Mouse (Mus musculus) forebrain, postnatal 0 days (tissue): ENCODE results near the gene Cpm. TPM values are rescaled to one million over a fixed set of nuclear protein-coding genes. Genes with fewer than 3 reads are reported as not detected.

Experiments used
- ATAC-seq: fragments of 200-750 bp; cut with Nextera tagmentation; 2 replicates; pipeline ENCODE4 v1.8.0; 2017; ENCODE audit warnings: mild to moderate bottlenecking, moderate library complexity
- DNase-seq: peaks from one replicate; pipeline ENCODE4 v3.0.0-alpha.2; 2015
- H3K27ac ChIP-seq: fragments of 300-500 bp; sonication (generic); 2 replicates; pipeline ENCODE4 v1.5.1; 2014; ENCODE audit warnings: low read depth, mild to moderate bottlenecking, antibody characterized with exemption, low read length, moderate library complexity, mixed read lengths
- H3K27me3 ChIP-seq: fragments of 300-500 bp; sonication (generic); 2 replicates; pipeline ENCODE4 v1.6.1; 2014; ENCODE audit warnings: mild to moderate bottlenecking, low read length, mixed read lengths; ENCODE audit not compliant: insufficient read depth
- H3K36me3 ChIP-seq: fragments of 300-500 bp; sonication (generic); 2 replicates; pipeline ENCODE4 v1.6.1; 2014; ENCODE audit warnings: mild to moderate bottlenecking, moderate library complexity; ENCODE audit not compliant: insufficient read depth
- H3K4me1 ChIP-seq: fragments of 300-500 bp; sonication (generic); 2 replicates; pipeline ENCODE4 v1.6.1; 2014; ENCODE audit warnings: antibody characterized with exemption; ENCODE audit not compliant: insufficient read depth
- H3K4me2 ChIP-seq: fragments of 300-500 bp; sonication (generic); 2 replicates; pipeline ENCODE4 v1.6.1; 2014; ENCODE audit warnings: low read depth, mild to moderate bottlenecking, moderate library complexity
- H3K4me3 ChIP-seq: fragments of 300-500 bp; sonication (generic); 2 replicates; pipeline ENCODE4 v1.5.1; 2014; ENCODE audit warnings: low read depth, low read length, mixed read lengths
- H3K9ac ChIP-seq: fragments of 300-500 bp; sonication (generic); 2 replicates; pipeline ENCODE4 v1.6.1; 2014; ENCODE audit warnings: mild to moderate bottlenecking
- H3K9me3 ChIP-seq: fragments of 300-500 bp; sonication (generic); 2 replicates; pipeline ENCODE4 v1.6.1; 2016; ENCODE audit warnings: low read length
- CTCF ChIP-seq: sonication (generic); IDR thresholded peaks from 2 replicates; pipeline ENCODE4 v1.5.1; 2016; ENCODE audit warnings: antibody characterized with exemption, control low read depth, low read depth
- WGBS: fragments of 180-500 bp; shearing (Covaris S2); extraction: QIAGEN DNeasy Blood & Tissue Kit; methylation state at CpG from one replicate; pipeline ENCODE4 v1.1.7; 2014; 5-methylcytosine and 5-hydroxymethylcytosine counted together
- polyA plus RNA-seq: library from polyadenylated mRNA; unstranded; fragments of >200 nt; fragmentation: Nextera tagmentation; extraction: Ambion mirVana; gene quantifications from 2 replicates; pipeline ENCODE4 v1.2.1, GENCODE M21; 2015
- total RNA-seq: library from RNA; depleted of rRNA; stranded (reverse); fragments of >200 nt; gene quantifications from 2 replicates; pipeline ENCODE4 v1.2.3, GENCODE M21; 2014

The Cpm gene
- total and polyA plus RNA-seq, 2 experiments from 2014 or later = 3.4 to 7.5 TPM

- Histone ChIP-seq H3K27me3 (no peaks in the 10 kb centered on the region), H3K4me3 (no peak overlapping the region), H3K27ac (no peak overlapping the region), H3K36me3 (no peaks in the 10 kb centered on the region), H3K4me1 (no peaks in the 10 kb centered on the region), H3K9me3 (no peaks in the 10 kb centered on the region), H3K4me2 (no peak overlapping the region), H3K9ac (no peak overlapping the region)
- 92% methylated on average over 4 of the region's 4 CpGs for WGBS
- DNase-seq = no peak
- ATAC-seq = no peak
- no peak for TF ChIP-seq CTCF
These were observed 23.1 kb downstream of the Cpm start for GRCm38 (mm10) chr10:117652378-117652774.

GRCm38 (mm10) chr10:117652930-117653778 is 23.9 kb downstream of the Cpm start:
- 74% methylated on average over 8 of the region's 8 CpGs for WGBS
- Histone ChIP-seq H3K27ac (no peak overlapping the region), H3K4me1 (no peaks in the 10 kb centered on the region), H3K36me3 (no peaks in the 10 kb centered on the region), H3K9ac (no peak overlapping the region), H3K4me3 (no peak overlapping the region), H3K4me2 (no peak overlapping the region), H3K9me3 (no peaks in the 10 kb centered on the region), H3K27me3 (no peaks in the 10 kb centered on the region)
- ATAC-seq = no peak
- DNase-seq = no peak
- TF ChIP-seq CTCF = no peak

GRCm38 (mm10) chr10:117653779-117654173 is 24.5 kb downstream of the Cpm start:
- Histone ChIP-seq H3K9ac (no peak overlapping the region), H3K4me3 (no peak overlapping the region), H3K27ac (no peak overlapping the region), H3K4me1 (no peaks in the 10 kb centered on the region), H3K36me3 (no peaks in the 10 kb centered on the region), H3K27me3 (no peaks in the 10 kb centered on the region), H3K4me2 (no peak overlapping the region), H3K9me3 (no peaks in the 10 kb centered on the region)
- ATAC-seq (no peak), DNase-seq (no peak)
- 93% methylated on average over 7 of the region's 7 CpGs for WGBS
- TF ChIP-seq CTCF = no peak

DNA sequence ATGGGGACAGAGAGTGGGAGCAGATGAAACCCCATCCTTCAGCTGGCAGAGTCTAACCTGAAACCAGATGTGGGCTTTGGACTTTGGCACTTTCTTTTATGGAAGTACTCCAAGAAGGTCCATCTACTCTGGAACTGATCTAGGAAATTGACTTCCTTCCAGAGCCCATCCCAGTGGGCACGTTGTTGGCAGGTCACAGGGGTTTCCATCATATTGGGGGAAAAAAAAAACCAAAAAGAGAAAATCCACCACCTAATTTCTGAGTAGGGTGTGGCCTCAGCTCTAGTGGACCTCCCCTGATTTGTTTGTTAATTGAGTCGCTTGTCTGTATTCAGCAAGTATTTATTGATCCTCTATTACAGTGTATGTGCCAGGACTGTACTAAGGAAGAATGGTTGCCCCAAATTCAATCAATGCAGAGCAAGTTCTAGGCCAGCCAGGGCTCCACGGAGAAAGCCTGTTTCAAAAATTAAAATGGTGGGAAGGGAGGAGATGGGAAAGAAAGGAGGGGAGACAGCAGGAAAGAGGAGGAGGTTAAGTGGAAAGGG is 25.4 kb downstream of the Cpm start:
- WGBS = 79% methylated on average over 3 of the region's 3 CpGs
- no peaks in the 10 kb centered on the region for H3K9me3 ChIP-seq

GRCm38 (mm10) chr10:117655460-117655859 is 26.2 kb downstream of the Cpm start:
- ATAC-seq (no peak), DNase-seq (no peak)
- 81% methylated on average over 9 of the region's 9 CpGs for WGBS
- H3K27ac ChIP-seq = no peak overlapping the region
- no peaks in the 10 kb centered on the region for H3K4me1 ChIP-seq
- H3K9ac ChIP-seq = no peak overlapping the region
- H3K4me2 ChIP-seq = no peak overlapping the region
- no peaks in the 10 kb centered on the region for H3K27me3 ChIP-seq
- no peaks in the 10 kb centered on the region for H3K36me3 ChIP-seq
- no peak for TF ChIP-seq CTCF
- no peak overlapping the region for H3K4me3 ChIP-seq
- H3K9me3 ChIP-seq = no peaks in the 10 kb centered on the region

More for the DNA sequence above, 25.4 kb downstream of the Cpm start:
- H3K27me3 ChIP-seq = no peaks in the 10 kb centered on the region
- no peak overlapping the region for H3K4me2 ChIP-seq
- no peak overlapping the region for H3K4me3 ChIP-seq
- no peak for ATAC-seq
- H3K27ac ChIP-seq = no peak overlapping the region
- no peaks in the 10 kb centered on the region for H3K4me1 ChIP-seq
- no peak for DNase-seq
- no peaks in the 10 kb centered on the region for H3K36me3 ChIP-seq
- no peak overlapping the region for H3K9ac ChIP-seq
- TF ChIP-seq CTCF = no peak

- Histone ChIP-seq H3K4me2 (no peak overlapping the region), H3K27me3 (no peaks in the 10 kb centered on the region), H3K4me3 (no peak overlapping the region), H3K9me3 (no peaks in the 10 kb centered on the region), H3K36me3 (no peaks in the 10 kb centered on the region), H3K4me1 (no peaks in the 10 kb centered on the region), H3K9ac (no peak overlapping the region), H3K27ac (no peak overlapping the region)
- ATAC-seq (no peak), DNase-seq (no peak)
- TF ChIP-seq CTCF = no peak
- WGBS = 57% methylated on average over 7 of the region's 7 CpGs
These were observed 26.8 kb downstream of the Cpm start for GRCm38 (mm10) chr10:117655908-117656661.

DNA sequence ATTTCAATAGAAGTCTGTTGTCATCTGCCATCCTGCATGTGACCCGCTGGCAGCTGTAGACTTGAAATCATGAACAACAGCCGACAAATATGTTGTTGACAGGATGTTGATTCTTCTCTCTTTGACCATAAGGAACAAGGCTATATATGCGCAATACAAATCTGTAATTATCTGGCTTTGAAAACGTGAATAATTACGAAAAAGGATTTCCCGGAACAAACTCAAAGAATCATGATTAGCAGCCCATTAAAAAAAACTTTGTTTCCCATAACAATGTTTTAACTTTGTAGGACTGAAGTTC is 27.3 kb downstream of the Cpm start:
- TF ChIP-seq CTCF = no peak
- no peaks in the 10 kb centered on the region for H3K36me3 ChIP-seq
- DNase-seq (no peak), ATAC-seq (no peak)
- WGBS = 69% methylated on average over 6 of the region's 6 CpGs
- no peak overlapping the region for H3K9ac ChIP-seq
- no peaks in the 10 kb centered on the region for H3K9me3 ChIP-seq
- no peak overlapping the region for H3K27ac ChIP-seq
- H3K4me1 ChIP-seq = no peaks in the 10 kb centered on the region
- H3K27me3 ChIP-seq = no peaks in the 10 kb centered on the region
- H3K4me3 ChIP-seq = no peak overlapping the region
- no peak overlapping the region for H3K4me2 ChIP-seq
